Mouse (Mus musculus) kidney, adult 2 months (tissue): ENCODE measurements around the gene Hsd17b6.

ENCODE experiments used
- CTCF ChIP-seq: fragments of 200-500 bp; conservative IDR thresholded peaks from 2 replicates; pipeline ENCODE4 v1.5.1; 2011; ENCODE audit warnings: low read depth, mild to moderate bottlenecking, control low read depth, low read length, moderate library complexity, mixed read lengths; ENCODE audit not compliant: insufficient read depth, insufficient read length
- POLR2A ChIP-seq: fragments of 200-500 bp; IDR thresholded peaks from one replicate; pipeline ENCODE4 v1.6.1; 2011; ENCODE audit warnings: low read depth, low read length, control low read depth

DNA sequence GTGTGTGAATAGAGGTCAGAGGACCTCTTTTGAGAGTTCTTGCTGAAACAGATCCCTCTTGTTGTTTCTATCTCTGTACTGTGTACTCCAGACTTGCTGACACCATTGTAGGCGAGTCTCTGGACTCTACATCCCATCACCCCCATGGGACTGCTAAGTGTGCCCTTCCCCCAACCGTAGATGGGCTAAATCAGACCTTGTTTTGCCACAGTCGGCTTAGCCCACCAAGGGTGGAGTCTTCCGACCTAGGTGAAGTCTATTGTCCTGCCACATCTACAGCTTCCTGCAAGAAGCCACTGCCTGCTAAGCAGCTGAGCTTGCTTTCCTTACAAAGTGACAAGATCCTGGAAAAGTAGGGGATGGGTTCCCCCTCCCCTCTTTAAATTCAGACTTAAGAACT lies 55.6 kb downstream of the Hsd17b6 start:
- no peak for TF ChIP-seq POLR2A
- no peak for TF ChIP-seq CTCF
